Mouse (Mus musculus) forebrain, embryonic 16.5 days (tissue): ENCODE measurements at regions not wholly inside any gene's neighbourhood (a gene's known extent, or its start where the extent isn't known, plus 50 kb on each side); places are given as distances from the start of the nearest gene placed in this dataset.

ENCODE experiments used
- ATAC-seq: fragments of 200-750 bp; cut with Nextera tagmentation; 2 replicates; pipeline ENCODE4 v1.8.0; 2017; ENCODE audit warnings: mild to moderate bottlenecking, moderate library complexity
- H3K27ac ChIP-seq: fragments of 300-500 bp; sonication (generic); 2 replicates; pipeline ENCODE4 v1.5.1; 2014; ENCODE audit warnings: low read length, control low read depth
- H3K27me3 ChIP-seq: fragments of 300-500 bp; sonication (generic); replicated peaks from 2 replicates; pipeline ENCODE4 v1.6.1; 2014; ENCODE audit warnings: low read length; ENCODE audit not compliant: control insufficient read depth, insufficient read depth
- H3K36me3 ChIP-seq: fragments of 300-500 bp; sonication (generic); 2 replicates; pipeline ENCODE4 v1.6.1; 2014; ENCODE audit not compliant: control insufficient read depth, insufficient read depth
- H3K4me1 ChIP-seq: fragments of 300-500 bp; sonication (generic); replicated peaks from 2 replicates; pipeline ENCODE4 v1.6.1; 2014; ENCODE audit warnings: low read length; ENCODE audit not compliant: control insufficient read depth, insufficient read depth
- H3K4me2 ChIP-seq: fragments of 300-500 bp; sonication (generic); 2 replicates; pipeline ENCODE4 v1.6.1; 2014; ENCODE audit warnings: mild to moderate bottlenecking, low read length, control low read depth
- H3K4me3 ChIP-seq: fragments of 300-500 bp; sonication (generic); replicated peaks from 2 replicates; pipeline ENCODE4 v1.5.1; 2014; ENCODE audit warnings: mild to moderate bottlenecking, low read length, control low read depth
- H3K9ac ChIP-seq: fragments of 300-500 bp; sonication (generic); replicated peaks from 2 replicates; pipeline ENCODE4 v1.6.1; 2014; ENCODE audit warnings: low read depth, low read length, control low read depth
- H3K9me3 ChIP-seq: fragments of 300-500 bp; sonication (generic); 2 replicates; pipeline ENCODE4 v1.6.1; 2016; ENCODE audit warnings: low read length; ENCODE audit not compliant: control insufficient read depth
- WGBS: fragments of 180-500 bp; shearing (Covaris S2); extraction: QIAGEN DNeasy Blood & Tissue Kit; methylation state at CpG from one replicate; pipeline ENCODE4 v1.1.7; 2014; 5-methylcytosine and 5-hydroxymethylcytosine counted together

GRCm38 (mm10) chr13:15283065-15283464 lies 180.0 kb upstream of the Gli3 start:
- 21% methylated on average over 2 of the region's 2 CpGs for WGBS
- Histone ChIP-seq H3K27me3 (no peaks in the 10 kb centered on the region), H3K27ac (no peak overlapping the region), H3K9ac (no peak overlapping the region), H3K9me3 (no peaks in the 10 kb centered on the region; the same call in 1 of the 2 replicates), H3K4me1 (no peaks in the 10 kb centered on the region), H3K36me3 (no peaks in the 10 kb centered on the region), H3K4me3 (no peak overlapping the region), H3K4me2 (no peak overlapping the region)
- ATAC-seq = peak; percentile 62

GRCm38 (mm10) chr13:15298457-15298856 lies 164.6 kb upstream of the Gli3 start:
- H3K9ac ChIP-seq = no peak overlapping the region
- ATAC-seq = no peak
- 81% methylated on average over 2 of the region's 2 CpGs for WGBS
- H3K4me2 ChIP-seq = no peak overlapping the region
- H3K4me1 ChIP-seq = no peaks in the 10 kb centered on the region
- H3K4me3 ChIP-seq = no peak overlapping the region
- H3K27ac ChIP-seq = no peak overlapping the region
- H3K27me3 ChIP-seq = no peaks in the 10 kb centered on the region
- no peaks in the 10 kb centered on the region for H3K36me3 ChIP-seq
- no peaks in the 10 kb centered on the region for H3K9me3 ChIP-seq

DNA sequence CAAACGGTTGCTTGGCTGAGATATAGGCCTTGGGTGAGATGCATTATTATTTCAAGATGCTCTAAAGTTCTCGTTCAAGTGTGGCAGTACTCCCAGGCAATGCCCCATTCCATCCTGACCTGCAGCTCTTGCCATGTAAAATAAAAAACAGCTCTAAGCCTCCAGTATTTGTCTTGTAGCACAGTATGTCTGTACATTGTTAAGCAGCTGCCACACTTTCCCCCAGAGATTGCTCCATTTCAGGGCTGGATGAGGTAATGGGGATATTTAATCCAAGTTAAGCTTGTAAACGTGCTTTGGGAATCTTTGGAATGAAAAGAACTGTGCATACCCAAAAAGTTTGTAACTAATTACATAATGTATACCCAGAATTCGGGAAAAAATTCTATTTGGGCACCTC lies 137.6 kb upstream of the Gli3 start:
- ATAC-seq = no peak
- WGBS = 63% methylated on average over 4 of the region's 4 CpGs
- no peaks in the 10 kb centered on the region for H3K27me3 ChIP-seq

DNA sequence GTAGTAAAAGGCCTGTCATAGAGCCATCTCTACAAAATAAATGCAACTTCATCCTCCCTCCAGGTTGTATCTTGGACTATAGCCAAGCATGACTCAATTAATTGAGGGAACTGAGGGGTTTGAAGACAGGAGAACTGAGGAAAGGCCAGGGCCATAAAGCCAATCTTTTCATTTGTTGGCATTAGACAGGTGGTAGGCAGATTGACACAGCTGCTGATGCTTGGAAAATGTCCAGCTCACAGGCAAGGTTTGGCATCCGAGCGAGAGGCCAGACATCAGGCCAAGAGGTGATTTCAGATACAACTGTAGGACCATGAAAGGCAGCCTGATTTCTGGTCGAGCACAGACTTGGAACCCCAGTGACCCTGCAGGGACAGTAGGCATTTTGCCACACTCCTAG lies 136.9 kb upstream of the Gli3 start:
- H3K9ac ChIP-seq = no peak overlapping the region
- no peaks in the 10 kb centered on the region for H3K4me1 ChIP-seq
- H3K27ac ChIP-seq = no peak overlapping the region
- no peak for ATAC-seq
- H3K36me3 ChIP-seq = no peaks in the 10 kb centered on the region
- no peak overlapping the region for H3K4me3 ChIP-seq
- H3K27me3 ChIP-seq = no peaks in the 10 kb centered on the region
- no peaks in the 10 kb centered on the region for H3K9me3 ChIP-seq
- no peak overlapping the region for H3K4me2 ChIP-seq
- WGBS = 64% methylated on average over 3 of the region's 3 CpGs

More for the DNA sequence above, 137.6 kb upstream of the Gli3 start:
- H3K9me3 ChIP-seq = no peaks in the 10 kb centered on the region
- H3K4me3 ChIP-seq = no peak overlapping the region
- no peak overlapping the region for H3K9ac ChIP-seq
- no peak overlapping the region for H3K27ac ChIP-seq
- no peak overlapping the region for H3K4me2 ChIP-seq
- no peaks in the 10 kb centered on the region for H3K4me1 ChIP-seq
- H3K36me3 ChIP-seq = no peaks in the 10 kb centered on the region

DNA sequence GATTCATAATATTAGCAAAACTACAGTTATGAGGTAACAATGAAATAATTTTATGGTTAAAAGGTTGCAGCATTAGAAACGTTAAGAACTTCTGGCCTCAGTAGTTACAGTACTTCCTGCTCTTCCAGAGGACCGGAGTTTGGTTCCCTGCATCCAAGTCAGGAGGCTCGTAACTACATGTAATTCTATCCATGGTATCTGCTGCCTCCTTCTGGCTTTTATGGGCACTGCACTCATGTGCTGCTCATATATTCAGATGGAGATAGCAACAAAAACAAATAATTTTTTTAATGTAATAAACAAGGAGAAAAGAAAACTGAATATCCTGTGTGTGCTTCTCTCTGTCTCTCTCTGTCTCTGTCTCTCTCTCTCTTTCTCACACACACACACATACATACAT lies 133.5 kb upstream of the Gli3 start:
- H3K4me2 ChIP-seq = no peak overlapping the region
- no peaks in the 10 kb centered on the region for H3K4me1 ChIP-seq

DNA sequence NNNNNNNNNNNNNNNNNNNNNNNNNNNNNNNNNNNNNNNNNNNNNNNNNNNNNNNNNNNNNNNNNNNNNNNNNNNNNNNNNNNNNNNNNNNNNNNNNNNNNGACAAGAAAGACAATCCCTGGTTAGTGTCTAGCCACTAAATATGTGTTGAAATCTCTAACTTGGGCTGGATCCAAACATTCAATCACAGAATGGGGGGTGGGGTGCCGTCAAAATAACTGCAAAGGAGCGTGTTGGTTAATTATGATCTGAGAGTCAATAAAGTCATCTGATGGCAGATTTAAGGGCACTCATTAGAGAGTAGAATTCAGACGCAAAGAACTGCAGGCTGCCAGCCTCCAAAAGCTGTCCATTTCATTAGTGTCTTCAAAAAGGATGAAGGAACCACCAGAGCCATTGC lies 119.6 kb upstream of the Gli3 start:
- H3K27ac ChIP-seq = no peak overlapping the region
- no peak overlapping the region for H3K4me2 ChIP-seq
- no peaks in the 10 kb centered on the region for H3K36me3 ChIP-seq
- 12% methylated on average over 3 of the region's 3 CpGs for WGBS
- H3K4me1 ChIP-seq = no peaks in the 10 kb centered on the region
- no peak overlapping the region for H3K9ac ChIP-seq
- ATAC-seq = no peak
- H3K4me3 ChIP-seq = no peak overlapping the region
- H3K27me3 ChIP-seq = no peaks in the 10 kb centered on the region
- no peaks in the 10 kb centered on the region for H3K9me3 ChIP-seq

More for the DNA sequence above, 133.5 kb upstream of the Gli3 start:
- H3K9me3 ChIP-seq = no peaks in the 10 kb centered on the region
- no peak for ATAC-seq
- no peak overlapping the region for H3K27ac ChIP-seq
- H3K27me3 ChIP-seq = no peaks in the 10 kb centered on the region
- H3K36me3 ChIP-seq = no peaks in the 10 kb centered on the region
- 87% methylated on average over 3 of the region's 3 CpGs for WGBS
- H3K9ac ChIP-seq = no peak overlapping the region
- no peak overlapping the region for H3K4me3 ChIP-seq

DNA sequence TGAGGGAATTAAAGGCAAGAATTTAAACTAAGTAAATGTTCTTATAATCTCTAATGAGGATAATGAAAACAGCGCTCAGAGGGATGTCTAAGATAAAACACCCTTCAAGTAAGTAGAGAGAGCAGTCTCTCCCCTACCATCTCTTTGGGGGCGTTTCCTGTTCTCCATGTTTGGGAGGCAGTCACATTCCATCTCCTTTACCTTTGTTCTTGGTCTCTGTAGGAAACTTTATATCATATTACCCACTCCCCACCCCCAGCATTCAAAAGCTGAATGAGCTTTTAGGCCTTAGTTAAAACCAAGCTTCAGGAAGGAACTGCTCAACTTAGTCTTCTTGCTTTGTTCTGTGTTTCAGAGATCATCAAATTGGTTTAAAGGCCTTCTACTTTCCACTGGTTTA lies 116.2 kb upstream of the Gli3 start:
- H3K4me2 ChIP-seq = no peak overlapping the region
- no peak for ATAC-seq
- H3K4me1 ChIP-seq = no peaks in the 10 kb centered on the region
- no peaks in the 10 kb centered on the region for H3K9me3 ChIP-seq
- no peak overlapping the region for H3K4me3 ChIP-seq
- no peak overlapping the region for H3K9ac ChIP-seq
- no peak overlapping the region for H3K27ac ChIP-seq
- WGBS = 6% methylated on average over 2 of the region's 2 CpGs
- no peaks in the 10 kb centered on the region for H3K27me3 ChIP-seq
- no peaks in the 10 kb centered on the region for H3K36me3 ChIP-seq

DNA sequence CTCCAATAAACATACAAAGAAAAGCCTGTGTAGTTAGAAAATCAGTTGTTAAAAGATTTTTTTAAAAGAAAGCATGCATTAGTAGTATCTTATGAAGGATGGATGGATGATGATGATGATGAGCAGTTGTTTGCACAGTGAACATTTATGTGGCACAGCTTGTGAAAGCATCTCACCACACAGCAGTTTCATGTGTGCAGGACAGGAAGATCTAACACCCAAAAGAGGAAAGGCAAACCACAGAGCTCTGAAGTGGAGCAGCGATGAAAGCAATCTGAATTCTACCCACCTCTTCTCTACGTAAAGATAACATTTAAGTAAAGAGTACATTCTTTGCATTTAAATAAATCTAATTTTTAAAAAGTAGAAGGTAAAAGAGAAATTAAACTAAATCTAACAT lies 96.6 kb upstream of the Gli3 start:
- Histone ChIP-seq H3K9ac (no peak overlapping the region), H3K4me2 (no peak overlapping the region), H3K4me1 (no peaks in the 10 kb centered on the region), H3K36me3 (no peaks in the 10 kb centered on the region), H3K27ac (no peak overlapping the region), H3K9me3 (no peaks in the 10 kb centered on the region), H3K27me3 (no peaks in the 10 kb centered on the region), H3K4me3 (no peak overlapping the region)
- no peak for ATAC-seq
- 96% methylated on average over 2 of the region's 2 CpGs for WGBS

GRCm38 (mm10) chr13:15380081-15380480 lies 83.0 kb upstream of the Gli3 start:
- Histone ChIP-seq H3K9me3 (no peaks in the 10 kb centered on the region), H3K27ac (no peak overlapping the region), H3K9ac (no peak overlapping the region), H3K27me3 (no peaks in the 10 kb centered on the region), H3K4me1 (no peaks in the 10 kb centered on the region), H3K4me2 (no peak overlapping the region), H3K4me3 (no peak overlapping the region), H3K36me3 (no peaks in the 10 kb centered on the region)
- no peak for ATAC-seq
- whole genome bisulfite sequencing = 69% methylated on average over 8 of the region's 8 CpGs

- Histone ChIP-seq H3K36me3 (no peaks in the 10 kb centered on the region), H3K4me1 (no peaks in the 10 kb centered on the region), H3K27me3 (no peaks in the 10 kb centered on the region), H3K4me2 (no peak overlapping the region), H3K27ac (no peak overlapping the region), H3K4me3 (no peak overlapping the region), H3K9me3 (no peaks in the 10 kb centered on the region), H3K9ac (no peak overlapping the region)
- WGBS = 5% methylated on average over 4 of the region's 4 CpGs
- ATAC-seq = peak; percentile 78
These were observed 67.8 kb upstream of the Gli3 start for GRCm38 (mm10) chr13:15395249-15395648.
